14 mouse cellular contexts compared by ENCODE assay signal in genomic region chr9:94621902-94622301, GRCm38 (mm10). TPM values are rescaled to one million over a fixed set of nuclear protein-coding genes. Genes with fewer than 3 reads are reported as not detected.
DNase-seq lines count a peak whose midpoint lies in the region; ATAC-seq lines count a peak whose summit lies in the region.
"Had no signal": no experiment of that assay in that cellular context is flagged by ENCODE, and none has a peak within 500 bp of the region (broad histone marks: within the 10 kb centered on the region; RNA-seq: fewer than 3 reads in every experiment).

No protein-coding gene starts in this region.

- DNase-seq in heart, embryonic 10.5 days (ENCODE audit: low spot score) = no peak
- DNase-seq in heart, adult 9 months (ENCODE audit: low spot score in 2 of 2) = no peak
- no peak for DNase-seq in liver, embryonic 13.5 days
- no peak for DNase-seq in liver, embryonic 11.5 days (ENCODE audit: low spot score)
- DNase-seq in thymus, postnatal 14 days = peak; percentile 37
- no peak for DNase-seq in adrenal gland, postnatal 14 days
- DNase-seq: cerebellum, adult 9-11 months; embryo, embryonic 11 days; lung, postnatal 14 days had no signal

- no peak overlapping the region for H3K4me2 ChIP-seq in liver, embryonic 13.5 days
- H3K4me2 ChIP-seq in liver, embryonic 11.5 days = no peak overlapping the region
- H3K4me2 ChIP-seq: forebrain, embryonic 13.5 days; hindbrain, embryonic 12.5 days; limb, embryonic 15.5 days; neural tube, embryonic 12.5 days had no signal

- 21% methylated on average over 2 of the region's 2 CpGs for WGBS in heart, embryonic 10.5 days
- WGBS in liver, embryonic 13.5 days (ENCODE audit: insufficient replicate concordance) = 25% methylated on average over 2 of the region's 2 CpGs
- WGBS in liver, embryonic 11.5 days = 41% methylated on average over 2 of the region's 2 CpGs

- H3K36me3 ChIP-seq in heart, embryonic 10.5 days = no peaks in the 10 kb centered on the region
- H3K36me3 ChIP-seq in liver, embryonic 13.5 days = no peaks in the 10 kb centered on the region
- no peaks in the 10 kb centered on the region for H3K36me3 ChIP-seq in liver, embryonic 11.5 days (ENCODE audit: control insufficient read depth, insufficient read depth, low read length)
- H3K36me3 ChIP-seq: hindbrain, embryonic 12.5 days; limb, embryonic 15.5 days; neural tube, embryonic 12.5 days had no signal

- ATAC-seq in liver, embryonic 13.5 days (ENCODE audit: low read depth) = 0 out of 2 replicates have a peak, but pooled peaks have one; percentile 31
- ATAC-seq in liver, embryonic 11.5 days (replicated peaks; ENCODE audit: low FRiP score) = no peak
- peak; percentile 72 for ATAC-seq in common myeloid progenitor, adult 5-6 weeks (replicated peaks; ENCODE audit: low read depth, poor library complexity, severe bottlenecking)

- peak overlapping the region; percentile 52; the same call in 1 of the 2 replicates for H3K27ac ChIP-seq in heart, embryonic 10.5 days
- no peak overlapping the region for H3K27ac ChIP-seq in liver, embryonic 13.5 days
- H3K27ac ChIP-seq in liver, embryonic 11.5 days (ENCODE audit: low read depth, low read length) = no peak overlapping the region
- H3K27ac ChIP-seq: hindbrain, embryonic 12.5 days; limb, embryonic 15.5 days; neural tube, embryonic 12.5 days had no signal

- H3K4me1 ChIP-seq in heart, embryonic 10.5 days = peaks cover 28% of the 10 kb centered on the region; the same call in 1 of the 2 replicates
- no peaks in the 10 kb centered on the region for H3K4me1 ChIP-seq in liver, embryonic 13.5 days (replicated peaks)
- no peaks in the 10 kb centered on the region for H3K4me1 ChIP-seq in liver, embryonic 11.5 days (replicated peaks; ENCODE audit: control insufficient read depth, insufficient read depth, low read length)
- H3K4me1 ChIP-seq: forebrain, embryonic 13.5 days; hindbrain, embryonic 12.5 days; neural tube, embryonic 12.5 days had no signal

- H3K27me3 ChIP-seq in heart, embryonic 10.5 days (ENCODE audit: insufficient read depth, poor library complexity, severe bottlenecking) = no peaks in the 10 kb centered on the region
- H3K27me3 ChIP-seq in liver, embryonic 13.5 days = no peaks in the 10 kb centered on the region
- no peaks in the 10 kb centered on the region for H3K27me3 ChIP-seq in liver, embryonic 11.5 days (replicated peaks; ENCODE audit: control insufficient read depth, insufficient read depth, low read length)
- H3K27me3 ChIP-seq: forebrain, embryonic 13.5 days; hindbrain, embryonic 12.5 days; limb, embryonic 15.5 days; neural tube, embryonic 12.5 days had no signal

- H3K9ac ChIP-seq in liver, embryonic 13.5 days = no peak overlapping the region
- H3K9ac ChIP-seq in liver, embryonic 11.5 days (ENCODE audit: low read depth, low read length) = no peak overlapping the region
- H3K9ac ChIP-seq: forebrain, embryonic 13.5 days; hindbrain, embryonic 12.5 days; limb, embryonic 15.5 days; neural tube, embryonic 12.5 days had no signal

- no peak overlapping the region for H3K4me3 ChIP-seq in heart, embryonic 10.5 days
- H3K4me3 ChIP-seq in liver, embryonic 13.5 days (replicated peaks) = no peak overlapping the region
- H3K4me3 ChIP-seq in liver, embryonic 11.5 days (ENCODE audit: low read depth, low read length) = no peak overlapping the region
- H3K4me3 ChIP-seq: forebrain, embryonic 13.5 days; hindbrain, embryonic 12.5 days; limb, embryonic 15.5 days; neural tube, embryonic 12.5 days had no signal

- no peaks in the 10 kb centered on the region for H3K9me3 ChIP-seq in heart, embryonic 10.5 days
- H3K9me3 ChIP-seq in liver, embryonic 13.5 days (replicated peaks) = no peaks in the 10 kb centered on the region
- no peaks in the 10 kb centered on the region for H3K9me3 ChIP-seq in liver, embryonic 11.5 days (ENCODE audit: control insufficient read depth, low read length)
- H3K9me3 ChIP-seq: forebrain, embryonic 13.5 days; hindbrain, embryonic 12.5 days; limb, embryonic 15.5 days; neural tube, embryonic 12.5 days had no signal

RNA-seq across cellular contexts. Expression of gene Slc9a9, which starts 47.8 kb away (rescaled TPM):
- polyA plus RNA-seq in heart, embryonic 10.5 days (2016; fragmentation: Nextera tagmentation; extraction: Ambion mirVana) = 2.6 and 3.3 TPM in 2 replicates
- 1.6 and 2.3 TPM in 2 replicates for polyA plus RNA-seq in liver, embryonic 13.5 days (2015; fragmentation: Nextera tagmentation; extraction: Ambion mirVana)
- 1.9 and 2.3 TPM in 2 replicates for polyA plus RNA-seq in liver, embryonic 11.5 days (2014; fragmentation: Nextera tagmentation; extraction: Ambion mirVana)
- 13.7 and 15.9 TPM in 2 replicates for total RNA-seq in common myeloid progenitor, adult 5-6 weeks (2017)
- 2.3 and 5.5 TPM in 2 replicates for total RNA-seq in adrenal gland, postnatal 14 days (2021)
